Mouse (Mus musculus) myocyte (in vitro differentiated cells): Measurements from ENCODE around the gene Hist4h4.

Source experiments
- CEBPB ChIP-seq: IDR thresholded peaks from 2 replicates; pipeline ENCODE4 v1.6.1; 2011; ENCODE audit warnings: mild to moderate bottlenecking, moderate library complexity; ENCODE audit not compliant: poor library complexity, insufficient read depth, severe bottlenecking
- MAX ChIP-seq: IDR thresholded peaks from one replicate; pipeline ENCODE4 v1.6.1; 2011; ENCODE audit warnings: low read depth, mild to moderate bottlenecking, control low read depth
- MYOD1 ChIP-seq, 3 experiments: IDR thresholded peaks; one replicate each; pipeline ENCODE4 v1.6.1; 2011; ENCODE audit warnings: control low read depth in 2 of 3, low read depth in 2 of 3, mild to moderate bottlenecking in 2 of 3, moderate library complexity in 1 of 3; ENCODE audit not compliant: insufficient read length in 2 of 3, control insufficient read depth in 1 of 3
- MYOG ChIP-seq, 3 experiments: IDR thresholded peaks; one replicate each; pipeline ENCODE4 v1.6.1; 2011; ENCODE audit warnings: control low read depth in 2 of 3, low read depth in 2 of 3, mild to moderate bottlenecking in 2 of 3; ENCODE audit not compliant: insufficient read length in 2 of 3, control insufficient read depth in 1 of 3, insufficient read depth in 1 of 3
- POLR2A ChIP-seq: IDR thresholded peaks from one replicate; pipeline ENCODE4 v1.6.1; 2011; ENCODE audit warnings: low read depth, mild to moderate bottlenecking, control low read depth, moderate library complexity; ENCODE audit not compliant: insufficient read length
- POLR2AphosphoS2 ChIP-seq: IDR thresholded peaks from one replicate; pipeline ENCODE4 v1.6.1; 2011; ENCODE audit warnings: low read depth, control low read depth; ENCODE audit not compliant: insufficient read length
- SRF ChIP-seq: IDR thresholded peaks from one replicate; pipeline ENCODE4 v1.6.1; 2011; ENCODE audit warnings: low read depth; ENCODE audit not compliant: control insufficient read depth, insufficient read length
- TCF12 ChIP-seq: IDR thresholded peaks from one replicate; pipeline ENCODE4 v1.6.1; 2011; ENCODE audit warnings: mild to moderate bottlenecking, control low read depth; ENCODE audit not compliant: poor library complexity, insufficient read depth, severe bottlenecking

GRCm38 (mm10) chr6:136795850-136796249 is 8.4 kb downstream of the Hist4h4 start:
- TF ChIP-seq POLR2AphosphoS2 (no peak), POLR2A (no peak), MYOG (IDR thresholded peaks at IDR 0.05; ENCODE audit: control insufficient read depth in 1 of 3, insufficient read depth in 1 of 3, insufficient read length in 2 of 3, low read depth in 2 of 3) (no peak), MAX (no peak), CEBPB (no peak), TCF12 (no peak), MYOD1 (IDR thresholded peaks at IDR 0.05; ENCODE audit: control insufficient read depth in 1 of 3, insufficient read length in 2 of 3, low read depth in 2 of 3) (no peak), SRF (no peak)
